Mouse (Mus musculus) lung, embryonic 15.5 days (tissue): Measurements from ENCODE around the gene Mtrex. TPM values are rescaled to one million over a fixed set of nuclear protein-coding genes. Genes with fewer than 3 reads are reported as not detected.

Experiments used
- ATAC-seq: fragments of 200-750 bp; cut with Nextera tagmentation; 2 replicates; pipeline ENCODE4 v1.8.0; 2017; ENCODE audit warnings: moderate number of reproducible peaks, borderline replicate concordance; ENCODE audit not compliant: low FRiP score, low TSS enrichment; ENCODE audit errors: extremely low read depth
- H3K27ac ChIP-seq: fragments of 300-500 bp; sonication (generic); 2 replicates; pipeline ENCODE4 v1.5.1; 2015; ENCODE audit warnings: moderate library complexity, mild to moderate bottlenecking, inconsistent platforms
- H3K27me3 ChIP-seq: fragments of 300-500 bp; sonication (generic); 2 replicates; pipeline ENCODE4 v1.6.1; 2015; ENCODE audit warnings: inconsistent platforms
- H3K36me3 ChIP-seq: fragments of 300-500 bp; sonication (generic); 2 replicates; pipeline ENCODE4 v1.6.1; 2015; ENCODE audit warnings: inconsistent platforms
- H3K4me1 ChIP-seq: fragments of 300-500 bp; sonication (generic); 2 replicates; pipeline ENCODE4 v1.6.1; 2015; ENCODE audit warnings: inconsistent platforms
- H3K4me2 ChIP-seq: fragments of 300-500 bp; sonication (generic); 2 replicates; pipeline ENCODE4 v1.6.1; 2015; ENCODE audit warnings: inconsistent platforms, mild to moderate bottlenecking, moderate library complexity
- H3K4me3 ChIP-seq: fragments of 300-500 bp; sonication (generic); 2 replicates; pipeline ENCODE4 v1.5.1; 2015; ENCODE audit warnings: mild to moderate bottlenecking, inconsistent platforms
- H3K9ac ChIP-seq: fragments of 300-500 bp; sonication (generic); 2 replicates; pipeline ENCODE4 v1.6.1; 2015; ENCODE audit warnings: inconsistent platforms
- H3K9me3 ChIP-seq: fragments of 300-500 bp; sonication (generic); 2 replicates; pipeline ENCODE4 v1.6.1; 2016; ENCODE audit warnings: inconsistent platforms
- WGBS: fragments of 180-500 bp; shearing (Covaris S2); methylation state at CpG from one replicate; pipeline ENCODE4 v1.1.7; 2015; 5-methylcytosine and 5-hydroxymethylcytosine counted together
- polyA plus RNA-seq: library from polyadenylated mRNA; unstranded; fragments of >200 nt; fragmentation: Nextera tagmentation; extraction: Ambion mirVana; gene quantifications from 2 replicates; pipeline ENCODE4 v1.2.1, GENCODE M21; 2015

Gene Mtrex
- polyA plus RNA-seq, 1 experiment from 2014 or later: 70.5 TPM

- Histone ChIP-seq H3K9me3 (no peaks in the 10 kb centered on the region), H3K9ac (peak overlapping the region; percentile 80), H3K4me1 (peaks cover 26% of the 10 kb centered on the region), H3K4me3 (peak overlapping the region; percentile 84), H3K36me3 (peaks cover 12% of the 10 kb centered on the region; the same call in 1 of the 2 replicates), H3K27ac (no peak overlapping the region), H3K4me2 (peak overlapping the region; percentile 77), H3K27me3 (no peaks in the 10 kb centered on the region)
- ATAC-seq: no peak
- WGBS: 57% methylated on average over 4 of the region's 4 CpGs
These were observed 1.2 kb downstream of the Mtrex start for GRCm38 (mm10) chr13:112925976-112926375.

DNA sequence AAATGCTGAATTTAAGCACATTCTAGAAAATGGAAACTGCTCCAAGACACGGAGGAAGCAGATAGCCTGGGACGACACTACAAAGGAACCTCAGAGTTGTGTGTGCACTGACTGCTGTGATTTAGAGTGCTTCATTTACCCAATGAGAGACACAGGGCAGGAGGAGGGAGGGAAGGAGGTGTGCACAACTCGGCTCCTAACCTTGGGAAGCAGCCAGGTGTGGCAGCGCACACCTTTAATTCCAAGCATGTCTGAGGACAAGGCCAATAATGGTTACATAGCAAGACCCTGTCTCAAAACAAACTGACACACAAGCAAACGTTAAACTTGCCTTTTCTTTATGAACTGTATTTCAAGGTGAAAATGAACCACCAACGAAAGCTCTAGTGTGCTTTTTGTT is 1.9 kb downstream of the Mtrex start:
- no peak for ATAC-seq
- H3K27ac ChIP-seq: no peak overlapping the region
- no peaks in the 10 kb centered on the region for H3K27me3 ChIP-seq
- H3K9ac ChIP-seq: no peak overlapping the region
- H3K4me2 ChIP-seq: peak overlapping the region; percentile 10; the same call in 1 of the 2 replicates
- peaks cover 9% of the 10 kb centered on the region for H3K36me3 ChIP-seq
- 62% methylated on average over 6 of the region's 6 CpGs for WGBS
- H3K9me3 ChIP-seq: no peaks in the 10 kb centered on the region
- H3K4me1 ChIP-seq: peaks cover 26% of the 10 kb centered on the region
- no peak overlapping the region for H3K4me3 ChIP-seq

- Histone ChIP-seq H3K9ac (no peak overlapping the region), H3K27ac (no peak overlapping the region), H3K4me2 (no peak overlapping the region), H3K4me3 (no peak overlapping the region), H3K4me1 (peaks cover 12% of the 10 kb centered on the region), H3K9me3 (no peaks in the 10 kb centered on the region), H3K27me3 (no peaks in the 10 kb centered on the region), H3K36me3 (peaks cover 41% of the 10 kb centered on the region)
- WGBS: 76% methylated on average over 3 of the region's 3 CpGs
- no peak for ATAC-seq
These were observed 6.3 kb downstream of the Mtrex start for GRCm38 (mm10) chr13:112920906-112921305.

- Histone ChIP-seq H3K9ac (no peak overlapping the region), H3K4me3 (no peak overlapping the region), H3K9me3 (no peaks in the 10 kb centered on the region), H3K4me1 (no peaks in the 10 kb centered on the region), H3K27me3 (no peaks in the 10 kb centered on the region), H3K4me2 (no peak overlapping the region), H3K36me3 (peaks cover 46% of the 10 kb centered on the region), H3K27ac (no peak overlapping the region)
- ATAC-seq: no peak
- 87% methylated on average over 4 of the region's 4 CpGs for WGBS
These were observed 7.9 kb downstream of the Mtrex start for GRCm38 (mm10) chr13:112919141-112919865.

GRCm38 (mm10) chr13:112910434-112910833 is 16.8 kb downstream of the Mtrex start:
- H3K9me3 ChIP-seq: no peaks in the 10 kb centered on the region
- H3K4me2 ChIP-seq: no peak overlapping the region
- ATAC-seq: no peak
- H3K27me3 ChIP-seq: no peaks in the 10 kb centered on the region
- H3K9ac ChIP-seq: no peak overlapping the region
- no peaks in the 10 kb centered on the region for H3K4me1 ChIP-seq
- no peak overlapping the region for H3K4me3 ChIP-seq
- 84% methylated on average over 4 of the region's 4 CpGs for WGBS
- H3K27ac ChIP-seq: no peak overlapping the region
- peaks cover 45% of the 10 kb centered on the region for H3K36me3 ChIP-seq

GRCm38 (mm10) chr13:112909663-112910062 is 17.5 kb downstream of the Mtrex start:
- no peak overlapping the region for H3K9ac ChIP-seq
- 50% methylated on average over 4 of the region's 4 CpGs for WGBS
- no peak for ATAC-seq
- H3K4me1 ChIP-seq: no peaks in the 10 kb centered on the region
- no peak overlapping the region for H3K4me2 ChIP-seq
- H3K27ac ChIP-seq: no peak overlapping the region
- H3K4me3 ChIP-seq: no peak overlapping the region
- no peaks in the 10 kb centered on the region for H3K9me3 ChIP-seq
- H3K27me3 ChIP-seq: no peaks in the 10 kb centered on the region
- H3K36me3 ChIP-seq: peaks cover 46% of the 10 kb centered on the region

GRCm38 (mm10) chr13:112902176-112902575 is 25.0 kb downstream of the Mtrex start:
- Histone ChIP-seq H3K36me3 (peaks cover 66% of the 10 kb centered on the region), H3K9me3 (no peaks in the 10 kb centered on the region), H3K4me1 (no peaks in the 10 kb centered on the region), H3K9ac (no peak overlapping the region), H3K27me3 (no peaks in the 10 kb centered on the region), H3K4me2 (no peak overlapping the region), H3K4me3 (no peak overlapping the region), H3K27ac (no peak overlapping the region)
- no peak for ATAC-seq
- WGBS: 67% methylated on average over 3 of the region's 3 CpGs

DNA sequence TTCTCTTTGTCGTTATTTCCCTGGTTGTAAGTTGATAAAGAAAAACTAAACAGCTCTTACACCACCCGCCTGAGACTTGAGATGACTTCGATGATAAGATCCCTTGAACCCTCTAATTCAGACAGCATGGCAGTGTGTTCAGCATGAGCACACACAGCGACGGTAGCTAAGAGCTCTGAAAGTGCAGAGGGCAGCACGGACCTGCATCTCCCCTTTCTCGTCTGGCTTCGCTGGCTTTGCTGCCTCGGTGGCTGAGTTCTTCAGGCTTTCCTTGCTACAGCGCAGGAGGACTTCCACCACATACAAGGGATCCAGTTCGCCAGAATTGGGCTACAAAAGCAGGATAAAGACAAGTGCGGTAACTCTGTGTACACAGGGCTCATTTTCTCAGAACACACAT is 40.0 kb downstream of the Mtrex start:
- no peak overlapping the region for H3K4me2 ChIP-seq
- WGBS: 86% methylated on average over 12 of the region's 12 CpGs
- peaks cover 75% of the 10 kb centered on the region for H3K36me3 ChIP-seq
- no peak overlapping the region for H3K27ac ChIP-seq
- no peaks in the 10 kb centered on the region for H3K9me3 ChIP-seq
- ATAC-seq: no peak
- no peak overlapping the region for H3K4me3 ChIP-seq
- no peaks in the 10 kb centered on the region for H3K27me3 ChIP-seq
- H3K4me1 ChIP-seq: no peaks in the 10 kb centered on the region
- H3K9ac ChIP-seq: no peak overlapping the region

GRCm38 (mm10) chr13:112871500-112872266 is 55.5 kb downstream of the Mtrex start:
- ATAC-seq: no peak
- H3K4me1 ChIP-seq: no peaks in the 10 kb centered on the region
- no peak overlapping the region for H3K4me2 ChIP-seq
- H3K27ac ChIP-seq: no peak overlapping the region
- H3K4me3 ChIP-seq: no peak overlapping the region
- H3K9ac ChIP-seq: no peak overlapping the region
- no peaks in the 10 kb centered on the region for H3K27me3 ChIP-seq
- H3K36me3 ChIP-seq: peaks cover 76% of the 10 kb centered on the region
- WGBS: 68% methylated on average over 17 of the region's 17 CpGs
- H3K9me3 ChIP-seq: no peaks in the 10 kb centered on the region

GRCm38 (mm10) chr13:112870039-112870690 is 57.0 kb downstream of the Mtrex start:
- Histone ChIP-seq H3K4me3 (no peak overlapping the region), H3K4me2 (no peak overlapping the region), H3K9ac (no peak overlapping the region), H3K9me3 (no peaks in the 10 kb centered on the region), H3K27ac (no peak overlapping the region), H3K4me1 (no peaks in the 10 kb centered on the region), H3K27me3 (no peaks in the 10 kb centered on the region), H3K36me3 (peaks cover 81% of the 10 kb centered on the region)
- WGBS: 69% methylated on average over 11 of the region's 11 CpGs
- no peak for ATAC-seq

DNA sequence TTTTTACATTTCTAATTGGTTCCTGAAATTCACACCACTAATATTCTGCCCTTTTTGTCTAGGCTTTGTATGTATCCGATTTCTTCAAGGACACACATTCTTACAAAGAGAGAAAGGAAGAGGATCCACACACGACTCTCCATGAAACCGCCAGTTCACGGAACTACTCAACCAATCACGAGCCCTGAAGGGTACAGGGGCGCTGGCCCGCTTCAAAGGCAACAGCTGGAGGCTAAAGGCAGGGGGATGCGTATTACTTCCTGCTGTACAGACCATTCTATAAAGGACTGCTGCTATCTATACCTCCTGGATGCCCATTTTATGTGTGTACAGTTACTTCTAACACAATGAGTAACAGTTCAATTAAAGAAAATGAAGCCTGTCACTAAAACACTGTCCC is 59.8 kb downstream of the Mtrex start:
- Histone ChIP-seq H3K9ac (no peak overlapping the region), H3K4me3 (no peak overlapping the region), H3K4me1 (peaks cover 2% of the 10 kb centered on the region), H3K27ac (no peak overlapping the region), H3K4me2 (no peak overlapping the region), H3K9me3 (no peaks in the 10 kb centered on the region), H3K27me3 (no peaks in the 10 kb centered on the region), H3K36me3 (peaks cover 67% of the 10 kb centered on the region)
- no peak for ATAC-seq
- WGBS: 94% methylated on average over 8 of the region's 8 CpGs

DNA sequence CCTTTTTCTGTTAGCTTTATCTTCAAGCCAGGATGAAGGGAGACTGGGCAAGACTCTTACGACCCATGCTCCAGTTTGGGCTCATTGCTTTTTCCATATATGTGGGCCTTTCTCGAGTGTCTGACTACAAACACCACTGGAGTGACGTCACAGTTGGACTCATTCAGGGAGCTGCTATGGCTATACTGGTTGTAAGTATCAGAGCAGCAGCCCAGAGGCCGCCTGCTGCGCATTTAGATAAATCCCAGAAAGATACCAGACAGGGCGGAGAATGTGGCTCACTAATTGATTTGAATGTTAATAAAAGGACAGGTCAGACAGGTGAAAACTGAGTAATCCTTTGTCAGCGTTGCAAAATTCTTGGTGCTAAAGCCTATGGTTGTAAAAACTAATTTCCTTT is 60.4 kb downstream of the Mtrex start:
- Histone ChIP-seq H3K9ac (no peak overlapping the region), H3K36me3 (peaks cover 61% of the 10 kb centered on the region), H3K27me3 (no peaks in the 10 kb centered on the region), H3K4me1 (peaks cover 8% of the 10 kb centered on the region), H3K4me3 (no peak overlapping the region), H3K9me3 (no peaks in the 10 kb centered on the region), H3K27ac (no peak overlapping the region), H3K4me2 (no peak overlapping the region)
- ATAC-seq: no peak
- WGBS: 84% methylated on average over 7 of the region's 7 CpGs
